Mouse (Mus musculus): Measurements from ENCODE around the gene Sertad4. TPM values are rescaled to one million over a fixed set of nuclear protein-coding genes. Genes with fewer than 3 reads are reported as not detected.

The Sertad4 gene
- total RNA-seq, 2 experiments from 2014 or later = 11.1 to 17.6 TPM

DNA sequence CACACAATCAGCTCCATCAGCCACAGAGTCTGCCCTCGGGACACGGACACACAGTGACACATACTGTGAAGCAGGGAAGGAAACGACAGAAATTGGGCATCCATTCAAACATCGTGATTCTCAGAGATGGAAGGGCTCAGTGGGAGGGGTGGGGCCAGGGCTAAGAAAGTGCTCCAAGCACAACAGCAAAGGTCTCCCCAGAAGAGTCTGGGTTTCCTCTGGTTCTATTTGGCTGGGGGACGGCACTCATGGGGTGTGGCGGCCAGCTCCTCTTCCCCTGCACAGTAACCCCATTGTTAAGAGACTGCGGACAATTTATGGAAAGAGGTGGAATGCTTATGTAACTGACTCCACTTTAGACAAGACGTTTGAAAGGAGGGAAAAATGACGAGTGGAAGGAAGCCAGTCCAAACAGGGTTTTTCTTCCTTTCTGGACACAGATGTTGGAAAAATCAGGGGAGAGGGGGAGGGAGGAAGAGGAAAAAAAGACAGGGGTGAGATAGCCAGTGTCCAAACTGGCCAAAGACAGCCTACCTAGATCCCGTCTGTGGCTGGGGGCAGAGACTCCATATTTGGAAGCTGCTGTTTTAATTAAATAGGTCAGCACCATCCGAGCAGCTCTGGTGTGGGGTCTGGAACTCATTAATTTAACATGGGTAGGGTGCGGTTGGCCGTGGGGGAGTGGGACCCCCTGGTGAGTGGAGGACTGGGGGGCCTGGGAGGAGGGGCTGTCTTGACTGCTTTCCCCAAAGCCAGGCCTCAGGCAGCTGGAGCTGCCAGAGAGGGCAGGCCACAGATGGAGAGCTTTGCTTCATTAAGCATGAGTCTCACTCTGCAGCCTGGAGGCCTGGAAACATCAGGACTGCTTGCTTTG, 32.7 kb downstream of the Sertad4 start:
- no peak for DNase-seq (ENCODE audit: low spot score in 2 of 2)
- intact Hi-C loops (cut with DNase I) = no loop called here

- intact Hi-C loops (cut with DNase I) = no loop called here
- DNase-seq (ENCODE audit: low spot score in 2 of 2) = no peak
Observed at GRCm38 (mm10) chr1:192822309-192822651, 33.3 kb downstream of the Sertad4 start.

- DNase-seq (ENCODE audit: low spot score in 2 of 2) = no peak
- intact Hi-C loops (cut with DNase I) = no loop called here
Observed at GRCm38 (mm10) chr1:192818334-192818733, 37.2 kb downstream of the Sertad4 start.

GRCm38 (mm10) chr1:192815789-192816188, 39.8 kb downstream of the Sertad4 start:
- DNase-seq (ENCODE audit: low spot score in 2 of 2) = no peak
- intact Hi-C loops (cut with DNase I) = no loop called here

DNA sequence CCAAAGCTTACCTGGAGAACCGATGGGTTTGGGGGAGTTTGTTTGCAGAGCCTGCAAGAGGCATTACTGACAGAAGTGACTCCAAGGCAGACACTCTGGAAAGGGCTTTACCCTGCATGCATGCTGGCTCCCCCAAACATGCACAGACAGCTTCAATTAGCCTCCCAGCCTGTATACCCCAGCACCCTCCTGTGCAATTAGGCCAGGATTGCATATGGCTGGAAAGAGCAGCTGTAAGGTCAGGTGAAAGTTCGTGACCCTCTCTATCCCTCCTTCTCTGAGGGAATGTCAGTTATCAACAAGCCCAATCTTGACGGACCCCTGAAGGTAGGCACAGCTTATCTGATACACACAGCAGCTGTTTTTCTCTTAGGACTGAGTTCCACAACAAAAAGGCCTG, 40.9 kb downstream of the Sertad4 start:
- intact Hi-C loops (cut with DNase I) = no loop called here
- no peak for DNase-seq (ENCODE audit: low spot score in 2 of 2)

DNA sequence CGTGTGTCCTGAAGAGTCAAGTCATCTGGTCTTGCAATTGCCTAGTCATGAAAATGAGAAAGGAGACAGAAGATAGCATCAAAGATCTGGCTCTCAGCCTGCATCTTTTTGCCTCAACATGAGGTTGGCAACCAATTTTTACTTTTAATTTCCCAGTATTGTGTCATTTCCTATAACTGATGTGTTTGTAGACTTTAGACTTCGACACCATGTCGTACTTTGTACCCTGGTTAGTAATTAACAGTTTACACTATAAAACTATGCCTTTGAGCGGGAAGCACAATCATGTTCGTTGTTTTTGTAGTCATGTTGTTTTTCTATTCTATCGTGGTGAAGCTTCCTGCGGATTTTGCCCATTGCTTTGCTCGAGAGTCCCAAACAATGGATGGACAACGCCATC, 42.8 kb downstream of the Sertad4 start:
- DNase-seq (ENCODE audit: low spot score in 2 of 2) = no peak
- intact Hi-C loops (cut with DNase I) = no loop called here

GRCm38 (mm10) chr1:192812290-192812689, 43.3 kb downstream of the Sertad4 start:
- no peak for DNase-seq (ENCODE audit: low spot score in 2 of 2)
- intact Hi-C loops (cut with DNase I) = no loop called here

DNA sequence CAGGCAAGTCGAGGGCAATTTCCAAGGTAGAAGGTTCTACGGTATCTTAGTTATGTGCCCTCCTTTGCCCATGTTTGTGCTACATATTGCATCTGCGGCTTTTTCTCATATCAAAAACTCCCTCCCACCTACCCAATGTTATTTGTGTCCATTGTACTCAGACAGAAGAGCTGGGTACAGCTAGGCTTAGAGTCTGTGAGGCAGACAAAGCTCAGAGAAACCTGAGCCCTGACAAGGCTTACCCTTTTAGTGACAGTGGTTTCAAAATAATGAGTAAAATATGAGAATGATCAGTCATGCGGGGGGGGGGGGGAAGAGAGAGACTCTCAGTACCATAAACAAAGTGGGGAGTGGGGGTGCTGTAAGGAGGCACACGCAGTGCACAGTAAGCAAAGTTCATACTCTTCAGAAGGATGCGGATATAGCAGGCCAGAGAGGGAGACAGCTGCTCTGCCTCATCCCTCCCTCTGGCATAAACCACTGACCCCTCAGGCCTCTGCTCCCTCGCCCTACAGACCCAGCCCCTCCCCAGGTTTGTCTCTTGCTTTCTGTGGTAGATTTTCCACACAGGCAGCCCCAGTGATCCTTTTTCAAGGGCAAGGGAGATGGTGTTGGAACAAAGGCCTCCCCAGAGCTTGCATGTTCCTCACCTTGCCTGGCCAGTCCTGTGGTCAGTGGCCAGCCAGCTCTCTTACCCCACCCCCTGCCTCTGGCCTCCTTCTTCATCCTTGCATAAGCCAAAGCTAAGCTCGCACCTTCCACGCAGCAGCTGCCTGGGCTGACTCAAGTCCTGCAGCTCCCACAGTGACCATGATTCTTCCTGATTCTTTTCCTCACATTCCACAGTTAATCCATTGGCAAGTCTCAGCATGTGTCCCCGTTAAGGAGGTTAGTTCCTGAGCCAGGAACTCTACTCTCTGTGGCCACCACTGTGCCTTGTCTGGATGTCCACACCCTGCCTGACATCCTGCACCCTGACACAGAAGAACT, 49.1 kb downstream of the Sertad4 start:
- intact Hi-C loops (cut with DNase I) = no loop called here
- DNase-seq (ENCODE audit: low spot score in 2 of 2) = peak; percentile 49 to 53

DNA sequence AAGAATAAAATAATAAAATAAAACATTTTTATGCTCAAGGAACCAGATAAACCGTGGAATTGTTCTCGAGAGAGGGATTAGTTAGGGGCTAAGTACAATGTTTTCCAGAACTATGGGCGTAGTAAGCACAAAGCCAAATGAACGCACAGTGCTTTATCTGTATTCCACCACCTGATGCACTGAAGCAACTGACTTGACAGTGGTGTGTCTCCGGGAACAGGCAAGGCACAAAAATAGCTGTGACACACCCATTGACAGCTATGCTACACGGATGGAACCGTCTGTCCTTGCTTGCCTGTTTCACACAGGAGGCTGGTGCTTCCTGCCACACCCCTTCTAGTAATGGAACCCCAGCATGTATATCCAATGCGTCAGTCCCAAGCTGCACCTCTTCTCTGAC, 55.2 kb downstream of the Sertad4 start:
- intact Hi-C loops (cut with DNase I) = no loop called here

DNA sequence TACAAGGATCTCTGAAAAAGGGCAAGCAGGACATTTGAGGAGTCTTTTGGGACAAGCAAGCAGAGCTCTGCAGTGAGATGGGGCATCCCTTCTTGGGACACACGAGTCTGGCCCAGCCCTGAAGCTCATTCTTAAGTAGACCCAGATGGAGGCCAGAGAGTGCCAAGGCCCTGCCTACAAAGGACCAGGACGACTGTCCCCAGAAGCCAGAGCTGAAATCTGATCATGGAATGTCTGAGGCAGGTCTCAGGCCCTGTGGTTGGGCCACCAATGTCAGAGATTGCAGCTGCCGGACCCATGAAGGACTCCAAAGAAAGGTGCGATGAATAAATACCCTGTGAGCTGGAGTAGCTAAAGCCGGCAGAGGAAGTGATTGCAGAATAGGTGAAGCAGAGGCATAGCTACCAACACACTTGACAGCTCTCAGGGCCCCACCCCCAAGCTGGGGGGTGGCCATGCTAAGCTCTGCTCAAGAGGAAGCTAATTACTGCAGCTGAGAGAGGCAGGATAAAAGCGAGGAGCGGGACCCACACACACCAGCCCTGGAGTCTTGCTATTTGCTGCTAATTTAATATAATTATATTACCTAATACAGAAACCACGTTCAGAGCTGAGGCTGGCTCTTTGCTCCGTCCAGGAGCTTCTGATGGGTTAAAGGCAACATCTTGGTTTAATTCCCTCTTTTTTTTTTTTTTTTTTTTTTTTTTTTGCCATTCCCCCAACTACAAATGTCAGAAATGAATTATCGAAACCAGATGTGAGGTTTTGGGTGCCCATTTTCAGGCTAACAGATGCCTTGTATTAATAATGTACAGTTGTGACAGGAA, 56.2 kb downstream of the Sertad4 start:
- no peak for DNase-seq (ENCODE audit: low spot score in 2 of 2)
- intact Hi-C loops (cut with DNase I) = no loop called here

More for the DNA sequence above, 55.2 kb downstream of the Sertad4 start:
- DNase-seq (ENCODE audit: low spot score in 2 of 2) = no peak

DNA sequence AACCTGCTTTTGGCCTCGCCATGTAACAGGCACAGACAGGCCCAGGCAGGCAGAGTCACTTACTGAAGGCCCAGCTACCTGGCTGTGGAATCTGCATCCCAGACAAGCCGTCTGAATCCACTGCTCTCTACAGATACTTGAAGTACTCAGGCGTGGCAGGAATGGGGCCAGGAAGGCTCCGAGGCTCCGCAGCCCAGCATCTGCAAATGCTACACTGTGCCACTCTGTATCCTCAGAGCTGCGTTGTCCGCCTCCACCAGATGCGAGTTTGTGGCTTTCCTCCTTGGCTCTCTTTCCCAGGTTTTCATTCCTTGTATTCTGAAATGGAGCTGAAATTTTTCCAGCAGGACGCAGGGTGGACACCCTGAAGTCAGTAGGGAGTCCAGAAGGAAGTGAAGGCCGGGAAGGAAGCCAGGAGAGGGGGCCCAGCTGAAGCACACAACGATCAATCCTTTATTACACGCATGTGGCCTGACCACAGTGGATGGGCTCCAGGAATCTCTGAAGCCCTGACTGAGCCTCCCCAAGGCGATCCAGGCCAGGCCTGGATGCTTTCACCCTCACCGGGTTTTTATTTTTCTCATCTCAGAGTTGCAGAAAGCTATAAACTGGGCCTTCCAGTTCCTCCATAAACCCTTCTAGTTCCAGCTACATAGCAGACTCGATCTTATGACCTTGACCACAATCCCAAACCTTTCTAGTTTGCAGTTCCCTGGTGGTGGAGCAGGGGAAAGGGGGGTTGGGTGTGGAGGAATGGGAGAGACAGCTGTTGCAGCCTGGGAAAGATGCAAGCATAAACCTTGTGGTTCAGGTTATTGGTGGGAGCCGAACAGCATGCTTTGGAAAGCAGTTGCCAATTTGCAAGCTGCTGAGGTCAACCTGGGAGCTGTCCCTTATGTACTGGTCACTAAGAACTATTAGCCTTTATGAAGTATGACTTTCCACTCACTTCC, 57.1 kb downstream of the Sertad4 start:
- no peak for DNase-seq (ENCODE audit: low spot score in 2 of 2)
- intact Hi-C loops (cut with DNase I) = no loop called here

GRCm38 (mm10) chr1:192797011-192797274, 58.6 kb downstream of the Sertad4 start:
- no peak for DNase-seq (ENCODE audit: low spot score in 2 of 2)
- intact Hi-C loops (cut with DNase I) = no loop called here

DNA sequence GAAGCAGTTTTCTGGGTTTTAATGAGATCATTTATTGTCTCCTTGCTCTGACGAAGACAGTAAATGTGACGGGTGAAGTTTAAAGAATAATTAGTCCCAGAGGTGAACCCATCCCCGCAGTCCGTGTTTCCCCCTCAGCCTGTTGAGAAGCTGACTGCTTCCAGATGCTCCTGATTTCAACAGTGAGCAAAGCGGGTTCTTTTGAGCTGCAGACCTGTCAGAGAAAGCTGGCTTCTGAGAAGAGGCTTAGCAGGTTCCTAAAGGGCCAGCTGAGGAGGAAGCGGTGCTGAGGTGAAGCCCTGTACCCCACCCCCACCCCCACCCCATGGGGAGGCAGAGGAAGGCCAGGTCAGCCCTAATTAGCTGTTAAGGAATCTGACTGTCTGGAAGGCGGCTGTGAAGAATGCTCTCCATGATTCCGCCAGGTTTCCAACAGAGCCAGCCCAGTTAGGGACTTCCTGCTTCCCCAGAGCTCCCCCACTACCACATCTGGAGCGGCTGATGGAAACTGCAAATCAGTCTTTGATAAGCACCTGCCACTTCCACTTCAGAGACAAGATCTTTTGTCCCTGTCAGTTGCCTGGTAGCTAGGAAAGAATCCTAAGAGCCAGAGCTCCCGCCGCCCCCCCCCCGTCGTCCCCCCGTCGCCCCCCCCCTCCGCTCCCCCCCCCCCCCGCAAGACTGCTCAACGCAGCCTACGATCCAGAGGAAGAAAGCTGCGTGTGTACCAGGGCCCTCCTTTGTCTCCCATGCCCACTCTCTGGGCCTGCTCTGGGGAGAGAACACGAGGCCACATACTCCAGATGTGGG, 59.1 kb downstream of the Sertad4 start:
- intact Hi-C loops (cut with DNase I) = no loop called here
- no peak for DNase-seq (ENCODE audit: low spot score in 2 of 2)

DNA sequence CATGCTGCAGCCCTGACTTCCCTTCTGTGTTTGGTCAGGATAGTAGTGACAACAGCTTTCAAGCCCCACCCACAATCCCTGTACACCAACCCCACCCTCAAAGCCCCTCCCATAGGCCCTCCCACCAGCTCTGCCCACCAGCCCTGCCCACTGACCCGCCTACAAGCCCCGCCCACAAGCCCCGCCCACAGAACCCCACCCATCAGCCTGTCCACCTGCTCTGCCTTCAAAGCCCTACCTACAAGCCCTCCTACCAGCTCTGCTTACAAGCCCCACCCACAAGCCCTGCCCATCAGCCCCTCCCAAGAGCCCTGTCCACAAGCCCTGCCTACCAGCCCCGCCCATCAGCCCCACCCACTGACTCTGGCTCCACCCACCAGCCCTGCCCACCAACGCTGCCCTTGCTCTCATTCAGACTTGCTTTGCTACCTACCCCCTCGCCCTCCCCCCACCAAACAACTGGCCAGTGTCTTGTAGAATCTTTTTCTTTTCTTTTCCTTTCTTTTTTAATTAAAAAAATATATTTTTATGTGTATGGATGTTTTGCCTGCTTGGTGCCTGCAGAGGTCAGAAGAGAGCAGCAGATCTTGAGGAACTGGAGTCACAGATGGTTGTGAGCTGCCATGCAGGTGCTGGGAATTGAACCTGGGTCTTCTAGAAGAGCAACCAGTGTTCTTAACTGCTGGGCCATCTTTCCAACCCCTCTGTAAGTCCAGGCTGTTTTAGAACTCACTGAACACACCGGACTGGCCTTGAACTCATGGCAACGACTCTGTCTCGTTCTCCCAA, 60.4 kb downstream of the Sertad4 start:
- intact Hi-C loops (cut with DNase I) = no loop called here
- DNase-seq (ENCODE audit: low spot score in 2 of 2) = no peak

Measured in left cerebral cortex, postnatal 36 days (tissue).